Mouse (Mus musculus) c-Kit-positive CD71-positive TER-119-negative erythroid progenitor cells, embryonic 14.5 days (primary cell): Measurements from ENCODE around the gene CK137956.

ENCODE experiments used
- DNase-seq: peaks from one replicate; pipeline ENCODE4 v3.0.0-alpha.2; 2013; ENCODE audit warnings: low read depth

The CK137956 gene

DNA sequence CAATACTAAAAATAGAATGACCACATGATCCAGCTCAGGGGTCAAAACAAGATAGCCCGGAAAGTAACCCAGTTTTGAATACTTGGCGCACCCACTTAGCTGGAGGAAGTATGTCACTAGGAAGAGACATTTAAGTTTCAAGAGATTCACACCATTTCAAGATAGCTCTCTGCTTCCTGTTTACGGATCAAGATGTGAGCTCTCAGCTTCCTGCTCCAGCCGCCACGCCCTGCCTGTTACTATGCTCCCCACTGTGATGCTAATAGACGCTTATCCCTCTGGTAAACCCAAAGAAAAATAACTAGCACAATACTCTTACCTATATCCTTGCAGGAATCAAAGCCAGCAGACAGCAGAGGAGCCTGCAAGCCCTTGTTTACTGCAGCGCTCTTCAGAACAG is 57.2 kb downstream of the CK137956 start:
- DNase-seq = no peak

DNA sequence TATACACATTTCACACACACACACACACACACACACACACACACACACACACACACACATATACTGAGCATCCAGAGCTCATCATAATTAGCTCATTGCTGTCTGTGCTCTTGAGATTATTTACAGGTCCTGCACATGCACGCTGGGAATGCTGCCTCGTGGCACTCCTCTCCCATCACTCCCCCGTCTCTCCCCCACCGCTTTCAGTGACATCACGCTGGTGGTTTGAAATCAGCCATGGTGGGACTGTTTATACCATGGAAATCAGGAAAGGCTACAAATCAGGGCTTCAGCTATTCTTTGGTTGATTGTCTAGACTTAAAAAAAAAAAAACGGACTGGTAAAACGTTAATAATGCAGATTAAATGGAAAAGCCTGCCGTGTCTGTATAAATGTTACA is 63.6 kb downstream of the CK137956 start:
- no peak for DNase-seq

- no peak for DNase-seq
Measured at GRCm38 (mm10) chr4:127903954-127904353, 66.8 kb downstream of the CK137956 start.

DNA sequence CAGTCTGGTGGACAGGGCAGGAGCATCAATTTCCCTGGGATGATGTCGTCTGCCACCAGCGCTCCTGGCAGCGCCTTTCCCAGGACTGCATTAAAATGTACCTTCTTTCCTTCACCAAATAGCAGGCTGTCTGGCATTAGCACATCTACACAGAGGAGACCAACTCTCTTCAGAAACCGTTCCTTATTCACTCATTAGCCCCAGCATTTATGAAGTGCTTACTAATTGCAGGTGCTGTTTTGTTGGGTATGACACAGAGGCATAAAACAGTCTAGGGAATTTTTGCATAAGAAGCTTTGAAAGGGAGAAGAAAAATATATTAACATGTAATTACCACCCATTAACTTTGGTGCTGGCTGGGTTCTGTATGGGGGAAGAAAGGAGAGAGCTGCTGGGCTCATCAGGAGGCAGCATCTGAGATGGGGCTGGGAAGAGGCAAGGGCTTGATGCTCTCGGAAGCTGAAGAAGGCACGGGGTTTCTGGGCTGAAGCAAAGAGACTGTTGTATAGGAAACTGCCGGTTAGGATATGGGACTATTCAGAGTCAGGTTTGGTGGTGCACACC is 69.8 kb downstream of the CK137956 start:
- no peak for DNase-seq

- no peak for DNase-seq
Measured at GRCm38 (mm10) chr4:127889071-127889470, 81.7 kb downstream of the CK137956 start.

GRCm38 (mm10) chr4:127878966-127879365 is 91.8 kb downstream of the CK137956 start:
- no peak for DNase-seq
